Mouse (Mus musculus) adrenal gland, postnatal 25 days (tissue): ENCODE measurements around the gene Pet100. TPM values are rescaled to one million over a fixed set of nuclear protein-coding genes. Genes with fewer than 3 reads are reported as not detected.
"Not testable (repeated sequence)": the region's sequence is repeated elsewhere in the genome, so short reads cannot be mapped to it uniquely, and the experiment has no call there.

ENCODE experiments used
- DNase-seq: peaks from one replicate; pipeline ENCODE4 v3.0.0; 2021; ENCODE audit warnings: mixed read lengths
- long read RNA-seq: library from polyadenylated mRNA; stranded (forward); transcript quantifications from one replicate; pipeline ENCODE4 v2.0.0, GENCODE M21; 2021
- total RNA-seq: library from RNA; stranded (reverse); gene quantifications from 2 replicates; pipeline ENCODE4 v1.2.3, GENCODE M21; 2021

Gene Pet100
- 90.3 and 117 TPM in 2 replicates for total RNA-seq
- long read RNA-seq, transcript Pet100-201 (4 exons, 1,193 nt) = major isoform, 24 of 33 reads
- long read RNA-seq, partial matches to known transcripts = 1 of 33 reads
- long read RNA-seq, other reads (novel, unspliced or antisense) = 5 of 33 reads

DNA sequence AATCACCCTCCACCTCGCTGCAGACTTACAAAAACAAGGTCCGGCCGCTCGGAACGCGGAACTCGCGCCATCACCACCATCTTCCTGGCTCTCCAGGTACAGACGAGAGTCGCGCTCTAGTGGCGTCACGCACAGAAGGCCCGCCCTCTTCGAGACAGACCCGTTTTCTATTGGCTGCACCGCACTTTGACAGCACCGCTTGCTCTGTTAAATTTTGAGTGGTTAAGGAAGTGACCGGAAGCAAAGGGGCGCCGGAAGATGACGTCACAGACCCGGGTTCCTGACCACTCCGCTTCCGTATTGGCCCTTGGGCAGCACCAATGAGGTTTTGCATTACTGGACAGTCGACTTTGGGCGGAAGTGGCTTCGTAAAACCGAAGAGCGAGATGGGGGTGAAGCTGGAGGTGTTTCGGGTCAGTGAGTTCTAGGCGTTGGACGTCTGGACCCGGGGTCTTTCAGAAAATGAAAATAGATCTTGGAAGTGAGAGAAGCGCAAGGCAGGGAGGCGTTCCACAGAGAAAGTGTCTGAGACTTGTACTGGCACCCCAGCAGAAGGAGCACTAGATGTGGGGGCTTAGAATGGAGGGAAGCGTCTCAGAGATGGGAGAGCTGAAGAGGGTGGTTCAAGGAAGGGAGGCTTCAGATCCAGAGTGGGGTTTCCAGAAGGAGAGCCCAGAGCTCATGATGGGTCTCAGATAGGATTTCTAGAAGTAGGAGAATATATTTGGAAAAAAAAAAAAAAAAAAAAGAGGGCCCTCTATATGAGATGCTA lies at the start of gene Pet100, which contains the start of gene Xab2:
Gene Pet100, plus strand, starts transcription at position 350 of the 772 bp plus-strand sequence.
Gene Xab2, minus strand, starts transcription at position 118 of the 772 bp plus-strand sequence.
- DNase-seq = peak; percentile 96

DNA sequence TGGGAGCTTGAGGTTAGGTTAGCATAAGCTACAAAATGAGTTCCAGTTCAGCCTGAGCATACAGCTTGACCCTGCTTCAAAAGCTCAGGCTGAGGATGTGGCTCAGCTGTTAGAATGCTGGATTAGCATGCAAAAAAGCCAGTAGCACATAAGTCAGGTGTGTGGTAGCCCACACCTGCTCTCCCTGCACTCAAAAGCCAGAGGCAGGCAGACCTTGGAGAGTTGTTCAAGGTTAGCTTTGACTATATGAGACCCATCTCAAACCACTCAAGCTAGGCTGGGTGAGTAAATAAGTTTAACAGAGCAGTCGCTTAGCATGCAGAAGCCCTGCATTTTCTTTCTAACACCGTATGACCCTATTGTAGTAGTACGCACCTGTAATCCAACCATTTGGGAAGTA lies 46.8 kb upstream of the Pet100 start:
- no peak for DNase-seq

DNA sequence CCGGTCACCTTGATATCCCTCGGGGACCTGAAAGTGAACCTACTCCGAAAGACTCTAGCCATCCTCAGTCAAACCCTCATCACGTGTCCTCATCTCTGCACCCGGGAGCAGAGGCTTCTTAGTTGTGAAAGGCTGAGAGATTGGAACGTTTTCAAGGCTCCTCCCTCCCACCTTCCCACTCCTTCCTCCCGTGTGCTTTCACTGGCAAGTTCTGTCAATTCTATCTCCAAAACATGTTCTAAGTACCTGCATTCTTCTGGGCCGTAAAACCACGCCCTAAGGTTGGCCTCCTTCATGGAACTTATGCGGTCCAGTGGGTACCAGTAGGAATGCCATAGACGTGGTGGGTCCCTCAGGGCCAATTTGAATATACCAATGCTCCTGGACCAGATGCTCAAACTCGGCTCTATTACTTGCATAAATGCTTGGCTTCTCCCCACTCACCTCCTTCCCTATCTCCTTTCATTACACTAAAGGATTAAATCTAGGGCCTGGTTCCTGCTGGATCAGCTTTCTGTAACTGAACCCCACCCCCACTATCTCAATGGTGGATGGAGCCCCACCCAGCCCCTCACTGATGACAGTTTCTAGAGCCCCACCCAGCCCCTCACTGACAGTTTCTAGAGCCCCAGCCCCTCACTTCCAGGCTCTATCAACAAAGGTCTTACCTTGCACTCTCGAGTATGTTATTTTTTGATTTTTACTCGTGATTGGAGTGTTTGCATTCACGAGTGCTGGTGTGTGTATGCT lies 45.0 kb upstream of the Pet100 start:
- no peak for DNase-seq

- no peak for DNase-seq
Observed at GRCm38 (mm10) chr8:3579390-3580364, 41.7 kb upstream of the Pet100 start.

- DNase-seq = not testable (repeated sequence)
Observed at GRCm38 (mm10) chr8:3581961-3582360, 39.4 kb upstream of the Pet100 start.

- no peak for DNase-seq
Observed at GRCm38 (mm10) chr8:3586452-3586851, 34.9 kb upstream of the Pet100 start.

DNA sequence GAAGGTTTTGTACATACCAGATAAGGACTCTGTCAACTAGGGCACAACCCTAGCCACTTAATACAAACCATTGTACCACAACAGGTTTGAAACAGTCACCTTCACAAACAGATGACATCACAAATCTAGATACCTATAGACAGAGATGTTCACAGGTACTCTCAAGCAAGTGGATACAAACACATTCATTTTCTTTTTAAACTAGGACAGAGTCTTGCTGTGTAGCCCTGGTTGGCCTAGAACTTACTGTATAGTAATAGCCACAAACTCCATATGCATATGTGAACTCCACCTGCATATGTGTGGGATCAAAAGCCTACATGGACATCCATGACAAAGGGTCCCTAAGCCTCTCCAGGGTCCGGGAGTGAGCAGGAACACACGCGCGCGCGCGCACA lies 34.4 kb upstream of the Pet100 start, which contains the start of gene Camsap3:
Gene Camsap3, plus strand, starts transcription at position 301 of the 398 bp plus-strand sequence.
- no peak for DNase-seq

- peak; percentile 60 for DNase-seq
Observed at GRCm38 (mm10) chr8:3587391-3588257, 33.7 kb upstream of the Pet100 start.

GRCm38 (mm10) chr8:3588258-3588633 lies 33.1 kb upstream of the Pet100 start:
- DNase-seq = no peak

DNA sequence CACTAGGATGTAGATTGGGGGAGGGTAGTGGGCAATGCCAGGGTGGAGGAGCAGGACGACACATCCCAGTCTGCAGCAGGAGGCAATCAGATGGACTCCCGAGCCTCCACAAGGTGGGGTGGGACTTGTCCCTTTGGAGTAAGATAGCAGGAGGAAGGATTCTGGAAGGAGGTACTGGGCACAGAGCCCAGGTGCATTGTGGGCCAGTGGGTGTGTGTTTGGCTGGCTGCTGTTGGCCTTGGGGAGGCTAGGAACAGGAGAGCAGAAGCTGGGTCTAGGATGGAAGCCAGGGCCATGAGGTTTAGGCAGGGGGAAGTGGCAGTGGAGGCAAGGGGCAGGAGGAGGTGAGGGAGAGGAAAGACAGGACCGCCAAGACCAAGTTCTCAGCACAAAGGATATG lies 27.9 kb upstream of the Pet100 start:
- peak; percentile 38 for DNase-seq

- no peak for DNase-seq
Observed at GRCm38 (mm10) chr8:3594466-3594865, 26.9 kb upstream of the Pet100 start.

DNA sequence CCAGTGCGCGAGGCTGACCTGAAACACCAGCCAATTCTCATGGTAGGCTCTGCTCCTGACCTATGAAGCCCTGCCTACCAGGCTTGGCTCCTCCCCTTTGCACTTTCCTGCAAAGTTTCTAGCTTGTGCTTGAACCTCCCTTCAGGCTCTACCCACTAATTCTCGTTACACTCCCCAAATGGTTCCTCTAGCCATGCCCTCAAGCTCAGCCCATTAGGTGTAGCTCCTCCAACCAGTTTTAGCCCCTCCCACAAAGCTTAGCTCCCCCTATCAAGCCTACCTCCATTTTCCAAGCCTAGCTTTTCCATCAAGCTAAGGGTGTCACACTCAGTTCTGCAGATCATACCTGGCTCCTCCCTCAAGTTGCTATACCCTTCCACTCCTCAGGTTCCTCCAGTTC lies 23.3 kb upstream of the Pet100 start:
- DNase-seq = no peak

DNA sequence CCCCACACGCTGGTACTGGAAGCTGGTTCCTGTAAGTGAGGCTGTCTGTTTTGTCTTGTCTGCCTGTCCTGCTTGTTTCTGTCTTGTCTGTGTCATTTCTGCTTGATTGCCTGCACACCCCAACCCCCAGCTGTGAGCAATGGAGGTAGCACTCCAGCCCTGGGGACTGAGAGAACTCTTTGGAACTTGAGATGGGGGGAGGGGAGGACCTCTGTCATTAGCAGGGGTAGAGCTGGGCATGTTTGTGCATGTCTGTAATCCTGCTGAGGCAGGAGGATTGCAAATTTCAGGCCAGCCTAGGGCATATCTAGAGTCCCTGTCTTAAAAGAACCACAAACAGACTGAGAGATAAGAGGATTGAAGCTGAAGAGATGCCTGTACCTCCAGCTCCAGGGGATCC lies 22.1 kb upstream of the Pet100 start:
- no peak for DNase-seq

- no peak for DNase-seq
Observed at GRCm38 (mm10) chr8:3600401-3600800, 20.9 kb upstream of the Pet100 start.

DNA sequence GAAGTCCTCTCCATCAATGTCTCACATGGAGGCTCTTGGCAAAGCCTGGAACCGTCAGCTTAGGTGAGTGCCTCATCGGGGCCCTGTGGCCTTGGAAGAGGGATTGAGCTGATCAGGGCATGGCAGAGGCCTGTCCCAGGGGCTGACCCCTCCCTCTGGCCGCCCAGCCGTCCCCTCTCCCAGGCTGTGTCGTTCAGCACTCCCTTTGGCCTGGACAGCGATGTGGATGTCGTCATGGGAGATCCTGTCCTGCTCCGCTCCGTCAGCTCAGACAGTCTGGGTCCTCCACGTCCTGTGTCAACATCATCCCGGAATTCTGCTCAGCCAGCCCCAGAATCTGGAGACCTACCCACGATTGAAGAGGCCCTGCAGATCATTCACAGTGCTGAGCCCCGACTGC lies 17.9 kb upstream of the Pet100 start:
- DNase-seq = no peak

DNA sequence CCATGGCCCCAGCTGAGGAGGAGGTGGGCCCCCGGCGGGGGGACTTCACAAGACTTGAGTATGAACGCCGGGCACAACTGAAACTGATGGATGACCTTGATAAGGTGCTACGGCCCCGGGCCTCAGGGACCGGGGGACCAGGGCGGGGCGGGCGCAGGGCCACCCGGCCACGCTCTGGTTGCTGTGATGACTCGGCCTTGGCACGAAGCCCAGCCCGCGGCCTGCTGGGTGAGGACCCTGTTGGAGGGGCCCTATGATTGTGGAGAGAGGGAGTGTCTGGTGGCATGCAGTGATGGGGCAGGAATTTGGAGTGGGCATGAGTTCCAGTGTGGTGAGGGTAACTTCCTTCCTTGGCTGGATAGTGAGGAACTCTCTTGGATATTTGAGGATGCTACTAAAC lies 14.8 kb upstream of the Pet100 start:
- peak; percentile 34 for DNase-seq

DNA sequence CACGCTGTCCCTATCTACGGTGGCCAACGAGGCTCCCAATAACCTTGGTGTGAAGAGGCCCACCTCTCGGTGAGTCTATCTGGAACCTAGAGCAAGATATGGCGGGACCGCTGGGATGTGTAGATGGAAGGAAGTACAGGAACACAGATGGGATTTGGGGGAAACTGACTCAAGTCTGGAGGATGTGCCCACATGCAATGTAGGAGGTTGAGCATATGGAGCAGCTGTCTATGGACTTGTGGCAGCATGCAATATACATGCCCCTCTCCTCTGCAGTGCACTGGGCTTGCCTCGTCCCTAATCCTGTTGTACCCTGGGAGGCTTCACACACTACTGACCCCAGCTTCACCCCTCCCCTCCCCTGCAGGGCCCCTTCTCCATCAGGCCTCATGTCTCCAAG lies 13.5 kb upstream of the Pet100 start:
- DNase-seq = no peak

DNA sequence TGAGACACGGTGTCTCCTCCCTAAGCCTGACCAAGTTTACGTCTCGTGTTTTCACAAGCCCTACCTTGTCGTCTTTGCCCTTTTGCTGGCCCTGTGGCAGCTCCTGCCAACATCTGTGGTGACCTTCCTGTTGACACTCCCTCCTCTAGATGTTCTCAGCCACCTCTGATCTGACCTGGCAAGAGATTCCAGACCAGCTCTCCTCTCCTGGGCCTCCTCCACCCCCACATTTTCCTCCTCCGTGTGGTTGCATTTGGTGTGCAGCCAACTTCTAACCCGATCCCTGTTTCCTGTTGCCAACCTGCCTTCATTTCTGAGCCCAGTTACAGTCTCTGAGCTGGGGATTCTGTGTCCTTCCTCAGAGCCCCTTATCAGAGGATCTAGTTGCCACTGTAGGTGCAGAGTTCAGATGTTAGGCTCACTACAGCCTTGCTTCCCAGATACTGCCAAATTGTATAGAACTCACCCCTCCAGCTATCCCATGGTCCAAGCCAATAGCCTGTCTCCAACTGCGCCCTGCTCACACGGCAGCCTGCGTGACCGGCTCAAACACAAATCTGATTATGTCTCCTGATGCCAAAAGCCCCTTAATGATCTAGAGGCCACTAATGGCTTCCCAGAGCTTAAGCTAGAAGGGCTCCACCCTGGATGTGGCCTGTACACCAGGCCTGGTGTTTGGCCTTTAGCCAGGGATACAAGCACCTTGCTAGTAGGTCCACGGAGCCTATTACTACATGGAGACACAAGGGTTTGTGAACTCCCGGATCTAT lies 12.1 kb upstream of the Pet100 start:
- DNase-seq = no peak

- DNase-seq = no peak
Observed at GRCm38 (mm10) chr8:3609816-3610150, 11.6 kb upstream of the Pet100 start.

DNA sequence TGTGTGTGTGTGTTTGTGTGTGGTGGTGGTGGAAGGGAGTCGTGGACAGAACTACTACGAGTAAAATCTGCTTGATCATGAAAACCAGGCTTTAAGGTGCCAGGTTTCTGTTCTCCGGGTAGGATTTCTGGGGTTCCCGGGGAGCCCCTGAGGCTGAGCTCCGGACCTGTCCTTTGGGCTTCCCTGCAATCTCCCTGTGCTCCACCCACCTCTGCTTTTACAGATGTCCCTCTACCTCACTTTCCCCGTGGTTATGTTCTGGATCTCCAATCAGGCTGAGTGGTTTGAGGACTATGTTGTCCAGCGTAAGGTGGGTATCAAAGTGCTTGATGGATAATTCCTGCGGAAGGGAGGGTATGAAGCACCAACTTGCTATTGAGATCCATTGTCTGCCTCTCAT lies 771 bp downstream of the Pet100 start:
- DNase-seq = no peak
